Mouse (Mus musculus) lung, postnatal 0 days (tissue): ENCODE measurements around the gene Klf11.

ENCODE experiments used
- CTCF ChIP-seq: IDR thresholded peaks from 2 replicates; pipeline ENCODE4 v1.5.1; 2016; ENCODE audit warnings: antibody characterized with exemption, mild to moderate bottlenecking
- EP300 ChIP-seq: IDR thresholded peaks from 2 replicates; pipeline ENCODE4 v1.6.1; 2016; ENCODE audit warnings: antibody characterized with exemption, mild to moderate bottlenecking, control low read depth

- no peak for TF ChIP-seq EP300
- no peak for TF ChIP-seq CTCF
These were observed 24.7 kb upstream of the Klf11 start for GRCm38 (mm10) chr12:24626401-24626800.
